Mouse (Mus musculus) forebrain, embryonic 14.5 days (tissue): Measurements from ENCODE around the gene Gm14692. TPM values are rescaled to one million over a fixed set of nuclear protein-coding genes. Genes with fewer than 3 reads are reported as not detected.
"Not testable (repeated sequence)": the region's sequence is repeated elsewhere in the genome, so short reads cannot be mapped to it uniquely, and the experiment has no call there.

Experiments used
- ATAC-seq: fragments of 200-750 bp; cut with Nextera tagmentation; 2 replicates; pipeline ENCODE4 v1.8.0; 2017; ENCODE audit warnings: mild to moderate bottlenecking, moderate library complexity
- DNase-seq: peaks from one replicate; pipeline ENCODE4 v3.0.0-alpha.2; 2015; ENCODE audit warnings: low spot score
- H3K27ac ChIP-seq: fragments of 300-500 bp; sonication (generic); 2 replicates; pipeline ENCODE4 v1.5.1; 2014; ENCODE audit warnings: low read depth, mild to moderate bottlenecking, control low read depth, low read length, moderate library complexity
- H3K27me3 ChIP-seq: fragments of 300-500 bp; sonication (generic); replicated peaks from 2 replicates; pipeline ENCODE4 v1.6.1; 2014; ENCODE audit warnings: low read length, control low read depth, mixed read lengths; ENCODE audit not compliant: control insufficient read depth, insufficient read depth
- H3K36me3 ChIP-seq: fragments of 300-500 bp; sonication (generic); 2 replicates; pipeline ENCODE4 v1.6.1; 2014; ENCODE audit warnings: low read length, control low read depth; ENCODE audit not compliant: control insufficient read depth, insufficient read depth
- H3K4me1 ChIP-seq: fragments of 300-500 bp; sonication (generic); 2 replicates; pipeline ENCODE4 v1.6.1; 2014; ENCODE audit warnings: antibody characterized with exemption, low read length, control low read depth; ENCODE audit not compliant: control insufficient read depth, insufficient read depth
- H3K4me2 ChIP-seq: fragments of 300-500 bp; sonication (generic); 2 replicates; pipeline ENCODE4 v1.6.1; 2014; ENCODE audit warnings: mild to moderate bottlenecking, control low read depth, low read length
- H3K4me3 ChIP-seq: fragments of 300-500 bp; sonication (generic); 2 replicates; pipeline ENCODE4 v1.5.1; 2014; ENCODE audit warnings: low read depth, low read length, control low read depth
- H3K9ac ChIP-seq: fragments of 300-500 bp; sonication (generic); 2 replicates; pipeline ENCODE4 v1.6.1; 2014; ENCODE audit warnings: mild to moderate bottlenecking, low read length, control low read depth, moderate library complexity
- H3K9me3 ChIP-seq: fragments of 300-500 bp; sonication (generic); replicated peaks from 2 replicates; pipeline ENCODE4 v1.6.1; 2016; ENCODE audit warnings: low read length, control low read depth, mixed read lengths; ENCODE audit not compliant: control insufficient read depth
- WGBS: fragments of 180-500 bp; shearing (Covaris S2); extraction: QIAGEN DNeasy Blood & Tissue Kit; methylation state at CpG from one replicate; pipeline ENCODE4 v1.1.7; 2014; 5-methylcytosine and 5-hydroxymethylcytosine counted together
- polyA plus RNA-seq: library from polyadenylated mRNA; unstranded; fragments of >200 nt; fragmentation: Nextera tagmentation; extraction: Ambion mirVana; gene quantifications from 2 replicates; pipeline ENCODE4 v1.2.1, GENCODE M21; 2014

Gm14692 gene
- not detected in 2 replicates for polyA plus RNA-seq

DNA sequence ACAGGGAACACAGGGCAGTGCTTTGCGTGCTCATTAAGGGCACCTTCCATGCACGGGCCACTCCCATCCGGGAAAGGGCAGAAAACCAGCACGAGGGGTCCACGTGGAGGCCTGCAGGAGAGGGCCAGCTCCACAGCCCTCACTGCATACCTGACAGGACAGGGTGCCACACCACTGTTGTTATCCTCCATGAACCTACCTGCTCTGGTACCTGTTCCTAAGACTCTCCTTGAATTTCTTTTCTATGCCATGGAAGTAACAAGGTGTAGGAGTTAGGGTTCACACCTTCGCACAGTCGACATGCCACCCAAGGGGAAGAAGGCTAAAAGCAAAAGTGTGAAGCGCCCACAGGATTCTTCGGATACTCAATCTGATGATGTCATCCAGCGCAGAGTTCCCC is at the start of gene Gm14692:
Gm14692 (plus strand) TSS at position 301 of the 400 bp plus-strand sequence.
- 91% methylated on average over 5 of the region's 10 CpGs for WGBS
- H3K4me1 ChIP-seq, H3K36me3 ChIP-seq: not testable (repeated sequence)

DNA sequence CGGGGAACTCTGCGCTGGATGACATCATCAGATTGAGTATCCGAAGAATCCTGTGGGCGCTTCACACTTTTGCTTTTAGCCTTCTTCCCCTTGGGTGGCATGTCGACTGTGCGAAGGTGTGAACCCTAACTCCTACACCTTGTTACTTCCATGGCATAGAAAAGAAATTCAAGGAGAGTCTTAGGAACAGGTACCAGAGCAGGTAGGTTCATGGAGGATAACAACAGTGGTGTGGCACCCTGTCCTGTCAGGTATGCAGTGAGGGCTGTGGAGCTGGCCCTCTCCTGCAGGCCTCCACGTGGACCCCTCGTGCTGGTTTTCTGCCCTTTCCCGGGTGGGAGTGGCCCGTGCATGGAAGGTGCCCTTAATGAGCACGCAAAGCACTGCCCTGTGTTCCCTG is 2.0 kb upstream of the Gm14692 start, which contains the start of gene Gm1140:
Gm1140 (minus strand) TSS at position 101 of the 400 bp plus-strand sequence.
- H3K4me2 ChIP-seq, DNase-seq, H3K4me1 ChIP-seq, ATAC-seq, H3K9ac ChIP-seq, H3K36me3 ChIP-seq, H3K27me3 ChIP-seq, H3K4me3 ChIP-seq, H3K27ac ChIP-seq, H3K9me3 ChIP-seq: not testable (repeated sequence)
- WGBS, result 84% methylated on average over 5 of the region's 11 CpGs

More for the DNA sequence above, at the start of gene Gm14692:
- not testable (repeated sequence) for H3K27ac ChIP-seq, DNase-seq, H3K9ac ChIP-seq, H3K4me3 ChIP-seq, H3K27me3 ChIP-seq, H3K4me2 ChIP-seq, H3K9me3 ChIP-seq, ATAC-seq

Other genes with a start within 250 kb of the Gm14692 start
- gene Gm1140, start 2.1 kb upstream of the Gm14692 start, polyA plus RNA-seq, result not detected in 2 replicates
- not detected in 2 replicates for gene 4933436I01Rik, start 225.8 kb downstream of the Gm14692 start, polyA plus RNA-seq